Mouse (Mus musculus) lung, postnatal 0 days (tissue): ENCODE data around the gene Pcdh15.

Experiments
- CTCF ChIP-seq: IDR thresholded peaks from 2 replicates; pipeline ENCODE4 v1.5.1; 2016; ENCODE audit warnings: antibody characterized with exemption, mild to moderate bottlenecking
- EP300 ChIP-seq: IDR thresholded peaks from 2 replicates; pipeline ENCODE4 v1.6.1; 2016; ENCODE audit warnings: antibody characterized with exemption, mild to moderate bottlenecking, control low read depth

- TF ChIP-seq EP300 (no peak), CTCF (no peak)
Observed at GRCm38 (mm10) chr10:74008836-74009235, 909.7 kb downstream of the Pcdh15 start.
